Mouse (Mus musculus): ENCODE measurements around the gene Zfp869.
"Not testable (repeated sequence)": the region's sequence is repeated elsewhere in the genome, so short reads cannot be mapped to it uniquely, and the experiment has no call there.

The Zfp869 gene

DNA sequence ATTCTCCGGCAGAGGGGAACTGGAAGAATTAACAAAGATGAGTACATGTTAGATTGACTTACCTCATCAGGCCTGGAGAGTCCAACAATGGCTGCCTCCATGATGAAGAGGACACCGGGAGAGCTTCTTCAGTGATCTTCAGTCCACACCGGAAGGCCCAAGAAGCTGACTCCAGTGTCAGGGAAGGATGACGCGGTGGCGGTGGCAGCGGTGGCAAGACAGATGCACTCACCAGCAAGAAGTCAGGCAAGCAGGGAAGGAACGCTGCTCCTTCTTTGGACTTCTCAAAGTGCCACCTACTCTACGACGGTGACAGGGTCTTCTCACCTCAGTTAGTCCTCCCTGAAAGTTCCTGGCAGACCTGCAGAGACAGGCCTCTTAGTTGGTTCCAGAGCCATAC is at the start of gene Zfp869:
Gene Zfp869, minus strand, starts transcription at position 101 of the 400 bp plus-strand sequence.
- DNase-seq (ENCODE audit: extremely low read depth, insufficient read length, low spot score) = not testable (repeated sequence)

DNA sequence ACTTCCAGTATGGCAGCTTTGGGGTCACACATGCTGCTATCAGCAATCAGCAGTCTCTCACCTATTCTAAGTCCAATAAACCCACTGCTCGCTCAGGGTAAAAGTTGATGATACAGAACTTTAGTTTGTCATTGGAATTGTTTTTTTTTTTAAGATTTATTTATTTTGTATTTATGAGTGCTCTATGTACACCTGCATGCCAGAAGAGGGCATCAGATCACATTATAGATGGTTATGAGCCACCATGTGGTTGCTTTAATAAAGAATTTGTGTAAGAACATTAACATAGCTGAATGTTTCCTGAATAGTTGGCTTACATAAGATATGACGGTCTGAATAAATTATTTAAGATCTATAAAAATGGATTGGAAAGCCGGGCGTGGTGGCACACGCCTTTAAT is 47.8 kb upstream of the Zfp869 start:
- DNase-seq (ENCODE audit: extremely low read depth, insufficient read length, low spot score) = no peak

DNA sequence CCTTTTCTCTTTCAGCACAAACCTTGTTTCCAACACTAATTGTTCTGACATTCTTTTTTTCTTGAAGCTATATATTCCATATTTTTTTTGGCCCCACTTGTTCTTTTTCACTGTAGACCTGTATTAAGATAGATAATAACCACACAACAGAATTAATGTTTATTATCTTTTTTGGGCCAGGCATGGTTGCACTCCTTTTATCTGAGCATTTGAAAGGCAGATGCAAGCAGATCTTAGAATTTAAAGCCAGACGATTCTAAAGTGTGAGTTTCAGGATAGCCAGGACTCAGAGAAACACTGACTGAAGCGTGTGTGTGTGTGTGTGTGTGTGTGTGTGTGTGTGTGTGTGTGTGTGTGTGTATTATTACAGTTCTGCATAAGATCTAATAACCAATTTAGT is 41.9 kb upstream of the Zfp869 start:
- no peak for DNase-seq (ENCODE audit: extremely low read depth, insufficient read length, low spot score)

GRCm38 (mm10) chr8:69749544-69750454 is 39.3 kb upstream of the Zfp869 start, which contains the start of gene Zfp963:
TSS of gene Zfp963 (minus strand) at chr8:69749970.
- DNase-seq (ENCODE audit: extremely low read depth, insufficient read length, low spot score) = peak; percentile 99

DNA sequence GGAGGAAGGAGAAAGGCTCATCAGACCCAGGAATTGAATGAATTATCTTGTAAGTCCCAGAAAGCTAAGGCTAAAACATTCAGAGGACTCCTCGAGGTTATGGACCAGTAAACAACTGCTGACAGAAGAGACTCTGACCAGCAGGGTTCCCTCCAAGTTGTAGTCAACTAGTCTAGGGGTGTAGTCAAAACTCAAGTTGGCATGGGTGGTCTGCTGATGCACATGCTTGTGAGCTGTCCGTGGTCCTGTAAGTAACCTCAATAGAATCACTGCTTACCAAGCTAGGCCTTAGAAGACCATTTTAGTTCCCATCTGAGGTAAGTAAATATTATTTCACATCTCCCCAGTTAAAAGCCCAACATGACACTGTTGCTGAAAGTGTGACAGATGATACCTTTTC is 30.7 kb upstream of the Zfp869 start:
- DNase-seq (ENCODE audit: extremely low read depth, insufficient read length, low spot score) = no peak

- no peak for DNase-seq (ENCODE audit: extremely low read depth, insufficient read length, low spot score)
These were observed 30.2 kb upstream of the Zfp869 start for GRCm38 (mm10) chr8:69740763-69741162.

GRCm38 (mm10) chr8:69735495-69735894 is 25.0 kb upstream of the Zfp869 start:
- DNase-seq (ENCODE audit: extremely low read depth, insufficient read length, low spot score) = no peak

DNA sequence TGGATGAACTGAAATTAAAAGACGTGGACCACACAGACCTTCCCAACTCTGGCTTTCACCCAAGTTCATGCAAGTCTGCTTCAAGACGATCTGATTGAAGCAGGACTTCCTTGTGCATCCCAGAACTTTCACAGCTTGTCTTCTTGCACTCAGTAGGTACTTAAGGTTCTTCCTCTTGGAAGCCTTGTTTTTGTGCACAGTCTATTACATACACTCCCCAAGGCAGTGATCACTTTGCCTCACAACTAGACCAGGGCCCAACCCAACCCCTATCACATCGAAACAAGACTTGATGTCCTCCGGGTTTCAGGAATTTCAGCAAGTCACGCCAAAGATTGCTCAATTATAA is 6.7 kb upstream of the Zfp869 start:
- DNase-seq (ENCODE audit: extremely low read depth, insufficient read length, low spot score) = no peak

- DNase-seq (ENCODE audit: extremely low read depth, insufficient read length, low spot score) = peak; percentile 92
These were observed 6.1 kb upstream of the Zfp869 start for GRCm38 (mm10) chr8:69716403-69717231.

DNA sequence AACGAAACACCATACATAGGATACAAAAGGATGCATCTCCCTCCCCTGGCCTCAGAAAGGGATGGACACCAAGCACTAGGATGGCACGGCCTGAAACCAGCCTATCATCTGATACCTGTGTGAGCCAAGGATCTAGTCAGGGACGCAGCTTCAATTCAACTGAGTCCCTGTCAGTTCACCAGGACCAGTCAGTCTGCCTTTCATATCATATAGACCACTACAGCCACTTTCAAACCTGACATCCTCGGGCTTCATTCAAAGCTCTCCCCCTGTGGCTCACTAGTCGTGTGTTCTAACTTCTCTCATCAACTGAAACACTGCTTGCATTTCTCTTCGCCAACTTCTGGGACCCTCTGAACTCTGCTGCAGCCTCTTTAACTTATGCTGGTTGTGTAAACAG is 4.8 kb upstream of the Zfp869 start:
- no peak for DNase-seq (ENCODE audit: extremely low read depth, insufficient read length, low spot score)

GRCm38 (mm10) chr8:69713516-69713915 is 3.0 kb upstream of the Zfp869 start:
- DNase-seq (ENCODE audit: extremely low read depth, insufficient read length, low spot score) = no peak

DNA sequence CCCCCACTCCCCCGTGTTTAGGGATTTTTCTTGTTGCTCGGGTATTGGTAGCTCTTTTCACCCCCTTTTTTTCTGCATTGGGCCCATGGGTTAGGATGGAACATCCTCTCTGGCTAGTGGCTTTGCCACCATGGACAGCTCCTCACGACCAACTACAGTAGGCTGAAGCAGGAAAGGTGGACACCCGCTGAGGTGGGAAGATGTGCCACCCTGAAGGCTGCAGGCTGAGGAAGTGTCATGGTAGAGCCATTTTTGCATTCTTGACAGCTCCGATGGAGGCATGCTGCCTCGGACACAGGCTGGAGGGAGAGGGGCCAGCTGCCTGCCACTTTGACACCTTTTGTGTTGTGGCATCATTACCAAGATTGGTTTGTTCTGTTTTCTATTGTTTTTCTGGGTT is 8.7 kb downstream of the Zfp869 start:
- no peak for DNase-seq (ENCODE audit: extremely low read depth, insufficient read length, low spot score)

DNA sequence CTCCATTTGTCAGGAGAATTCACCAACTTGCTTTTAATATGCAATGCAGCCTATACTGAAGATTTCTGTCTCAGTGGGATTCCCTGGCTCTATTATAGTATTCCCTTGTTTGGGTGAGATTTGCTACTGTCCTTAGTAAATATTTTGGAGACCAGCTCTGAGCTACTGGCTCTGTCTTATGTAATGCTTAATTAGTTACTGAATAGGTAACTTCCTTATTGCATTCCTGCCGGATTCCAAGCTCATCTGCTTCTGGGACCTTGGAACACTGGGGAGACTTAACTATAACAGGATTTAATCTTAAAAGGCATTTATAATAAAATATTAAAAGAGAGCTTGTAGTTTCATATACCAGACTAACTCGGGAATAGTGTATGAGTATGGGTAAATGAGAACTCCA is 45.5 kb downstream of the Zfp869 start:
- not testable (repeated sequence) for DNase-seq (ENCODE audit: extremely low read depth, insufficient read length, low spot score)

DNA sequence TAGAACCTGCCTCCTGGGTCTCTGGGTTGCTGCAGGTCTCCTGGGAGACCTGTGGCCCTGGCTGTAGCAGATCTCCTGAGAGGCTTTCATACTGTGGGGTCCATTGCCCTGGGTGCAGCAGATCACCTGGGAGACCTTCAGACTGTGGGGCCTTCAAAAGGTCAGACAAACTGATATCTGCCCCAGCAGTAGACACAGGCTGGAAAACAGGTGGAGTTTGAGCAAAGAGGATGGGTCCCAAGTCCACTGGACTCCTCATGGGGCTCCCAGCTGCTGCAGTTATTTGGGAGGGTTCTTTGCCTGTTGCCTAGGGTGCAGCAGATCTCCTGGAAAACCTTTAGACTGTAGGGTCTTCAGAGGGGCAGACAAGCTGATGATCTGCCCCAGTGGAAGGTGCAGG is 49.2 kb downstream of the Zfp869 start:
- DNase-seq (ENCODE audit: extremely low read depth, insufficient read length, low spot score) = no peak

All from 3134 (cell line).